Mouse (Mus musculus): Measurements from ENCODE around the gene Tcap. TPM values are rescaled to one million over a fixed set of nuclear protein-coding genes. Genes with fewer than 3 reads are reported as not detected.

The Tcap gene
- total and polyA plus RNA-seq, 2 experiments = 0.10 to 3.5 TPM

- TF ChIP-seq CTCF (IDR thresholded peaks at IDR 0.05; ENCODE audit: low read depth, low read length) (no peak), POLR2A (IDR thresholded peaks at IDR 0.05; ENCODE audit: extremely low read depth, insufficient read depth, low read length) (no peak)
- Histone ChIP-seq H3K4me3 (ENCODE audit: insufficient read depth, low read depth, low read length) (no peak overlapping the region), H3K27ac (replicated peaks; ENCODE audit: insufficient read depth, low read depth, low read length) (no peak overlapping the region), H3K4me1 (ENCODE audit: control insufficient read depth, insufficient read depth, low read length) (peaks cover 14% of the 10 kb centered on the region), H3K36me3 (ENCODE audit: control insufficient read depth, insufficient read depth, low read length) (no peaks in the 10 kb centered on the region), H3K79me2 (ENCODE audit: control insufficient read depth, insufficient read depth, low read length) (no peaks in the 10 kb centered on the region), H3K9ac (ENCODE audit: low read depth, low read length) (no peak overlapping the region), H3K27me3 (ENCODE audit: control insufficient read depth, insufficient read depth, low read length) (peaks cover 16% of the 10 kb centered on the region)
- WGBS = 77% methylated on average over 18 of the region's 18 CpGs
- DNase-seq (ENCODE audit: extremely low read depth, low read depth, low spot score) = no peak
Measured at GRCm38 (mm10) chr11:98352272-98352990, 31.2 kb upstream of the Tcap start.

GRCm38 (mm10) chr11:98353651-98354211 lies 29.9 kb upstream of the Tcap start:
- Histone ChIP-seq H3K79me2 (ENCODE audit: control insufficient read depth, insufficient read depth, low read length) (peaks cover 5% of the 10 kb centered on the region; the same call in 1 of the 2 replicates), H3K4me1 (ENCODE audit: control insufficient read depth, insufficient read depth, low read length) (peaks cover 18% of the 10 kb centered on the region), H3K9ac (ENCODE audit: low read depth, low read length) (no peak overlapping the region), H3K27me3 (ENCODE audit: control insufficient read depth, insufficient read depth, low read length) (peaks cover 4% of the 10 kb centered on the region), H3K36me3 (ENCODE audit: control insufficient read depth, insufficient read depth, low read length) (no peaks in the 10 kb centered on the region), H3K4me3 (ENCODE audit: insufficient read depth, low read depth, low read length) (no peak overlapping the region), H3K27ac (replicated peaks; ENCODE audit: insufficient read depth, low read depth, low read length) (no peak overlapping the region)
- DNase-seq (ENCODE audit: extremely low read depth, low read depth, low spot score) = no peak
- 59% methylated on average over 8 of the region's 8 CpGs for WGBS
- no peak for TF ChIP-seq POLR2A (IDR thresholded peaks at IDR 0.05; ENCODE audit: extremely low read depth, insufficient read depth, low read length)

DNA sequence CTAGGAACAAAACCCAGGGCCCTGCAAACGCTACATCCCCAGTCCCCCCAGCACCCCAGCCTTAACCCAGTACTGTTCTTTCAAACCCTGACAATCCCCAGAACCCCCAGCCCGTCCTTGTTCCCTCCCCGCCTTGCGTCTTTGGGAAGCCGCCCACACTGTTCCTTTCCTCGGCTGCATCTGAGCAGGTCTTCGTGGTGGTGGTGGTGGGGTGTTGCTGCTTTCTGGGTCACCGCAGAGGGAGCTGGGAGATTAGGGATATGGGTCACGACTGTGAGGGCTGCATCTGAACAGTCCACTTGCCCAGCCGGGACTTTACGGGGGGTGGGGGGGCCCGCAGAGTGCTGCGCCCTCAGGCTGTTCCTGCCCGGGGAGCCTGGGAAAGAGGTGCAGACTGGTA lies 29.2 kb upstream of the Tcap start:
- Histone ChIP-seq H3K27ac (replicated peaks; ENCODE audit: insufficient read depth, low read depth, low read length) (no peak overlapping the region), H3K36me3 (ENCODE audit: control insufficient read depth, insufficient read depth, low read length) (no peaks in the 10 kb centered on the region), H3K27me3 (ENCODE audit: control insufficient read depth, insufficient read depth, low read length) (no peaks in the 10 kb centered on the region), H3K4me3 (ENCODE audit: insufficient read depth, low read depth, low read length) (no peak overlapping the region), H3K4me1 (ENCODE audit: control insufficient read depth, insufficient read depth, low read length) (peaks cover 23% of the 10 kb centered on the region), H3K9ac (ENCODE audit: low read depth, low read length) (no peak overlapping the region), H3K79me2 (ENCODE audit: control insufficient read depth, insufficient read depth, low read length) (peaks cover 12% of the 10 kb centered on the region; the same call in 1 of the 2 replicates)
- DNase-seq (ENCODE audit: extremely low read depth, low read depth, low spot score) = no peak
- TF ChIP-seq CTCF (IDR thresholded peaks at IDR 0.05; ENCODE audit: low read depth, low read length) = no peak
- no peak for TF ChIP-seq POLR2A (IDR thresholded peaks at IDR 0.05; ENCODE audit: extremely low read depth, insufficient read depth, low read length)
- WGBS = 87% methylated on average over 14 of the region's 14 CpGs

DNA sequence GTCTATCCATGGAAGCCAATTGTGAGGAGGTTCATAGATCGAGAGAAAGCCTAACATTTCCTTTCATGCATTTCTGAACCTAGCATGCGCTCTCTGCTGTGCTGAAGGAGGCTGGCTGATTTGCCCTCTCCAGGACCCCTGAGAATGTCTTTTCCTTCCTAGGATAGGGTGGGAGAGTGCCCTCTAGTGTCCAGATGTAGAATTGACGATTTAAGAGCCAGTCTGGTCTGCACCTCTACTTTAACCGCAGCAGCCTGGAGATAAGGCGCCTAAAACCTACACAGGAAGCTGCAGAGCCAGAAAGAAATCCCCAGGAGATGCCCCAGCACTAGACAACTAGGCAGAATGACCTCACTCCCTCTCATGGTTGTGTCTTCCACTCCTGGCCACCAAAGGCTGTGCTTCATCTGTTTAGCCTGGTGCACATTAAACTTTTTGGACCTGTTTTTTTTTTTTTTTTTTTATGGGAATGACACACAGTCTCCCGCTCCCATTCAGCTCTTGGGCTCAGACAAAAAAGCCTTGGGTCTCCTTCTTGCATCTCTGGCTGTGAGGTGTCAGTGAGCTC lies 27.8 kb upstream of the Tcap start:
- 18% methylated on average over 6 of the region's 6 CpGs for WGBS
- no peaks in the 10 kb centered on the region for H3K27me3 ChIP-seq (ENCODE audit: control insufficient read depth, insufficient read depth, low read length)
- no peak overlapping the region for H3K4me3 ChIP-seq (ENCODE audit: insufficient read depth, low read depth, low read length)
- peak; percentile 58 for TF ChIP-seq CTCF (IDR thresholded peaks at IDR 0.05; ENCODE audit: low read depth, low read length)
- TF ChIP-seq POLR2A (IDR thresholded peaks at IDR 0.05; ENCODE audit: extremely low read depth, insufficient read depth, low read length) = no peak
- peaks cover 23% of the 10 kb centered on the region; the same call in 1 of the 2 replicates for H3K79me2 ChIP-seq (ENCODE audit: control insufficient read depth, insufficient read depth, low read length)
- no peak overlapping the region for H3K9ac ChIP-seq (ENCODE audit: low read depth, low read length)
- peak; percentile 52 for DNase-seq (ENCODE audit: extremely low read depth, low read depth, low spot score)
- H3K36me3 ChIP-seq (ENCODE audit: control insufficient read depth, insufficient read depth, low read length) = no peaks in the 10 kb centered on the region
- peaks cover 25% of the 10 kb centered on the region for H3K4me1 ChIP-seq (ENCODE audit: control insufficient read depth, insufficient read depth, low read length)
- 0 out of 2 replicates have a peak overlapping the region, but pooled peaks have one; percentile 8 for H3K27ac ChIP-seq (replicated peaks; ENCODE audit: insufficient read depth, low read depth, low read length)

- Histone ChIP-seq H3K9ac (ENCODE audit: low read depth, low read length) (peak overlapping the region; percentile 63), H3K27me3 (ENCODE audit: control insufficient read depth, insufficient read depth, low read length) (no peaks in the 10 kb centered on the region), H3K27ac (replicated peaks; ENCODE audit: insufficient read depth, low read depth, low read length) (peak overlapping the region; percentile 82), H3K79me2 (ENCODE audit: control insufficient read depth, insufficient read depth, low read length) (peaks cover 32% of the 10 kb centered on the region; the same call in 1 of the 2 replicates), H3K4me1 (ENCODE audit: control insufficient read depth, insufficient read depth, low read length) (peaks cover 25% of the 10 kb centered on the region), H3K4me3 (ENCODE audit: insufficient read depth, low read depth, low read length) (peak overlapping the region; percentile 57), H3K36me3 (ENCODE audit: control insufficient read depth, insufficient read depth, low read length) (no peaks in the 10 kb centered on the region)
- DNase-seq (ENCODE audit: extremely low read depth, low read depth, low spot score) = peak; percentile 86
- 35% methylated on average over 7 of the region's 7 CpGs for WGBS
- TF ChIP-seq CTCF (IDR thresholded peaks at IDR 0.05; ENCODE audit: low read depth, low read length) (no peak), POLR2A (IDR thresholded peaks at IDR 0.05; ENCODE audit: extremely low read depth, insufficient read depth, low read length) (no peak)
Measured at GRCm38 (mm10) chr11:98356625-98357394, 26.8 kb upstream of the Tcap start.
